Mouse (Mus musculus) liver, postnatal 0 days (tissue): ENCODE measurements around the gene Cdk12.

Experiments
- CTCF ChIP-seq: sonication (generic); IDR thresholded peaks from 2 replicates; pipeline ENCODE4 v1.5.1; 2016; ENCODE audit warnings: antibody characterized with exemption, low read depth
- EP300 ChIP-seq: IDR thresholded peaks from 2 replicates; pipeline ENCODE4 v1.6.1; 2016; ENCODE audit warnings: antibody characterized with exemption, low read depth, mild to moderate bottlenecking

- TF ChIP-seq EP300, result no peak
- TF ChIP-seq CTCF, result no peak
These were observed 15.0 kb upstream of the Cdk12 start for GRCm38 (mm10) chr11:98187640-98188395.
